Mouse (Mus musculus): ENCODE results near the gene Creb3l2.

DNA sequence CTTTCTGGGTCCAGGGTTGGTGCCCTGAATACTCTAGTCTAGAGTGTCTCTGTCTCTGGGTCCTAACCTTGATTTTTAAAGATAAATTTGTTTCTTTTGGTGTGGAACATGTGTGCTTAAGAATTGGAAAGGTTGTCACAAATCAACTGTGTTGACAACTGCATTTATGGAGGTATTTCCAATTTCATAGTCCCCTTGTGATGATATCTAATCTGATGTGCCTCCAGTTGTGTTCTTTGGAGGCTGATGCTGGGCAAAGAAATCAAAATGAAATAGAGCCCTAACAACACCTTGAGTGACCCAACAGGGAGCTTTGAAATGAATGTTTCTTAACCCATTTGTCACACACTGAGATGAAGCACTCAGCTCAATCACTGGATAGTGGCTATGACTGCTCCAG, 126.5 kb downstream of the Creb3l2 start:
- TF ChIP-seq POLR2A (IDR thresholded peaks at IDR 0.05; ENCODE audit: extremely low read depth, insufficient read depth, low read length) = no peak
- no peak for TF ChIP-seq CTCF (IDR thresholded peaks at IDR 0.05; ENCODE audit: extremely low read depth, insufficient read depth, low read length)
